Mouse (Mus musculus): ENCODE data around the gene Zfp866.

GRCm38 (mm10) chr8:69807236-69807635, 16.3 kb upstream of the Zfp866 start:
- TF ChIP-seq CTCF (IDR thresholded peaks at IDR 0.05; ENCODE audit: insufficient read depth, low read length), result no peak
- no peak for TF ChIP-seq POLR2A (IDR thresholded peaks at IDR 0.05; ENCODE audit: borderline replicate concordance, extremely low read depth, low read depth, low read length)
